Mouse (Mus musculus) spleen, adult 2 months (tissue): ENCODE measurements around the gene Strip1.

Experiments
- CTCF ChIP-seq: fragments of 200-500 bp; IDR thresholded peaks from 2 replicates; pipeline ENCODE4 v1.5.1; 2011; ENCODE audit warnings: mild to moderate bottlenecking, inconsistent platforms; ENCODE audit not compliant: insufficient read depth, insufficient read length, insufficient replicate concordance; ENCODE audit errors: extremely low read depth
- POLR2A ChIP-seq: fragments of 200-500 bp; IDR thresholded peaks from 2 replicates; pipeline ENCODE4 v1.6.1; 2011; ENCODE audit warnings: low read depth, low read length, inconsistent platforms

GRCm38 (mm10) chr3:107611394-107611793, 20.1 kb downstream of the Strip1 start:
- TF ChIP-seq CTCF = no peak
- TF ChIP-seq POLR2A = no peak
